Mouse (Mus musculus): ENCODE results near the gene Gm44502. TPM values are rescaled to one million over a fixed set of nuclear protein-coding genes. Genes with fewer than 3 reads are reported as not detected.

Gm44502 gene
- polyA plus RNA-seq, 1 experiment, result not detected

DNA sequence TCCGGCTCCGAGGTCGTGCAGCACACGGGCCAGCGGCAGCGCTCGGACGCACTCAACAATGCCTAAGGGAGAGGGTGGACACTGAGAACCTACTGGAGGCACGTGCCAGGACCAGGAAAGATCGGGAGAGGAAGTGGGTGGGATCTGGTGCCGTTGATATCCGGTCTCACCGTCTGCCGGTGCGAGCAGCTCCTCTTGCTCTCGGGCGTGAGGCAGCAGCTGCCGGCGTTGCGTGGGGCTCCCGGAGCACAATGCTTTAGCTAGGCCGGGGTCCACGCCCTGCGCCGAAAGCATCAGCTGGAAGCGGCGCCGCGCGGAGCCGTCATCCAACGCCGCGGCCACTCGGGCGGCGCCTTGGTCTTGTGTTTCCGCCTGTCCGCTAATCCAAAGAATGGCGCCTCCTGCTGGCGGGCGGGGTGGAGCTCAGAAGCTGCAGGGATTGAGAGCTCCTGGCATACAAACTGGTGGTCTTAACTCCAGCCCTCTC, 55.7 kb downstream of the Gm44502 start, which contains the start of gene Sco2:
Gene Sco2, minus strand, starts transcription at position 85 of the 487 bp plus-strand sequence.
- DNase-seq, result peak; percentile 94
- WGBS, result under 1% methylated on average over 42 of the region's 42 CpGs

DNA sequence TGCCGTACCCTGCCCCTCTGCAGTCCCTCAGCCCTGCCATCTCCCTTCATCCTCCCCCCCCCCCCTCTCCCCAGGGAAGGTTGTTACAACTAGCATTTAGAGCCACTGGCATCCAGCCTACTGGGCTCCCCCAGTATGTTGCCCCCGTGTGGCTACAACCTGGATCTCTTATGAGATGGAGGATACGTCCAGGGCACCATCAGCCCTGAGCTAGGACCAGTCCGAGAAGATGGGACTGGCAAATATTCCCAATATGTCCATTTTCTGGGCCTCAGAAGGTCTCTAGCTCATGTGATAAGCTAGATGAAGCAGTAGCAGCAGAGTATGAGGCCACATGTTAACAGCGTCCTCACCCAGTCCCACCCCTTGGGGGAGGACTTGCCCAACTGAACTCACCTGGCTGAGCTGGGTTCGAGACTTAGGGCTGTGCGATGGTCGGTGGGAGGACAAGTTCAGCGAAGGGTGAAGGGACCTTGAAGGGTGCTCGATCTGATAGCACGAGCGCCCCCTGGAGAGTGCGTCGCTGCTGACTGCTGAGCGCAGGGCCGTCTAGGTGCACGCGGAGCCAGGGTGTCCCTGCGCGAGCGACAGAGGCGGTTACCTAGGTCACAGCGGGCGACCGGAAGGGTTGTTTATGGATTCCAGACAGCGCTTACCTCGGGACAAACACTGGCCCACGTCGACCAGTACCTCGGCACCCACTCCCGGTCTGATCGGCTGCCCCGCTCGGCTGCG, 56.3 kb downstream of the Gm44502 start:
- no peak; the same call in 1 of the 2 replicates for TF ChIP-seq POLR2A (IDR thresholded peaks at IDR 0.05; ENCODE audit: borderline replicate concordance, extremely low read depth, low read depth, low read length)
- TF ChIP-seq CTCF (IDR thresholded peaks at IDR 0.05; ENCODE audit: insufficient read depth, low read length), result peak; percentile 72
- WGBS, result 2% methylated on average over 35 of the region's 35 CpGs
- peak; percentile 83 for DNase-seq
- H3K4me3 ChIP-seq (replicated peaks; ENCODE audit: extremely low read depth, low read depth, low read length), result peak overlapping the region; percentile 85
- H3K4me1 ChIP-seq (ENCODE audit: control insufficient read depth, insufficient read depth, low read length), result peaks cover 7% of the 10 kb centered on the region

More for the DNA sequence above, 55.7 kb downstream of the Gm44502 start, which contains the start of gene Sco2:
- Histone ChIP-seq H3K4me3 (replicated peaks; ENCODE audit: extremely low read depth, low read depth, low read length) (peak within 1 kb of the TSS; percentile 85), H3K4me1 (ENCODE audit: control insufficient read depth, insufficient read depth, low read length) (peaks cover 7% of the 10 kb centered on the region)
- TF ChIP-seq CTCF (IDR thresholded peaks at IDR 0.05; ENCODE audit: insufficient read depth, low read length), result peak; percentile 67
- peak; percentile 87 for TF ChIP-seq POLR2A (IDR thresholded peaks at IDR 0.05; ENCODE audit: borderline replicate concordance, extremely low read depth, low read depth, low read length)

DNA sequence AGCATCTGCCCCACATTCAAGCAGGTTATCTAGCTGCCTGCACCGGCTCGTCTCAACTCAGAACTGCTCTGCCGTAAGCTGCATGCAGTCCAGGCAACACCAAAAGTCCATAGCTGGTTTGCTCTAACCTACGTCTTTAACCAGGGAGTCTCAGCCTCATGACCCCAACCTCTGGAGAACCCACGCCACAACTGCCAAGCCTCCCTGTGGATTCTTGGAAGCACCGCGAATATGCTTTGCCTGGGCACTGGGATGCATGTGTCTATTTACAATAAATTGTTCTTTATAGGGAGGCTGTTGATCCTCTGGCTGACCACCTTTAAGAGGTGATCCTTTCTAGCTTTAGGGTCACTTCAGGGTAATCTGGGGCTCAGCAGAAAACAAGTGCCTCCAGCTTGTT, 57.0 kb downstream of the Gm44502 start:
- Histone ChIP-seq H3K4me1 (ENCODE audit: control insufficient read depth, insufficient read depth, low read length) (peaks cover 7% of the 10 kb centered on the region), H3K4me3 (replicated peaks; ENCODE audit: extremely low read depth, low read depth, low read length) (no peak overlapping the region)
- DNase-seq, result no peak
- TF ChIP-seq CTCF (IDR thresholded peaks at IDR 0.05; ENCODE audit: insufficient read depth, low read length) (no peak), POLR2A (IDR thresholded peaks at IDR 0.05; ENCODE audit: borderline replicate concordance, extremely low read depth, low read depth, low read length) (no peak)
- 85% methylated on average over 7 of the region's 7 CpGs for WGBS

DNA sequence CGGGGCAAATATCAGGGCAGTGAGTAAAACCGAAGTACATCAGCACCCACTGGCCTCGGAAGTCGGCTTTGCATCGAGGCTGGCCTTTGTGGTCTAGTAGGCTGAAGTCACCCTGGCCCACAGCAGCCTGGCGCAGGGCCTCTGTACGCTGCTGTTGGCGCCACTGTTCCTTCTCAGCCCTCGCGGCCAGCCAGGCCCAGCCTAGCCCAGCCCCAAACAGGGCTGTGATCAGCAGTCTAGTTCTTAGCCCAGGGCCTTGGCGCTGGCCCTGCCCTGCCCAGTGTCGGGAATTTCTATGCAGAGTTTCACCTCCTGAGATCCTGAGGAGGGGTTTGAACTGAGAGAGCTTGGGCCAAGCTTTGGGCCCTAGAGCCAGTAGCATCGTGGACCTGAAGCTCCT, 57.4 kb downstream of the Gm44502 start:
- TF ChIP-seq POLR2A (IDR thresholded peaks at IDR 0.05; ENCODE audit: borderline replicate concordance, extremely low read depth, low read depth, low read length) (no peak), CTCF (IDR thresholded peaks at IDR 0.05; ENCODE audit: insufficient read depth, low read length) (no peak)
- 83% methylated on average over 13 of the region's 13 CpGs for WGBS
- Histone ChIP-seq H3K4me1 (ENCODE audit: control insufficient read depth, insufficient read depth, low read length) (peaks cover 7% of the 10 kb centered on the region), H3K4me3 (replicated peaks; ENCODE audit: extremely low read depth, low read depth, low read length) (no peak overlapping the region)
- no peak for DNase-seq

Other genes starting within 250 kb of the Gm44502 start
- gene Plxnb2, start 248.9 kb downstream of the Gm44502 start, polyA plus RNA-seq (2012; rRNA removed), result 204 and 210 TPM in 2 replicates
- gene Dennd6b, start 233.2 kb downstream of the Gm44502 start, polyA plus RNA-seq (2012; rRNA removed), result 15.6 and 17.2 TPM in 2 replicates
- gene Ppp6r2, start 218.1 kb downstream of the Gm44502 start, polyA plus RNA-seq (2012; rRNA removed), result 153 and 372 TPM in 2 replicates
- 188 and 208 TPM in 2 replicates for gene Sbf1, start 114.4 kb downstream of the Gm44502 start, polyA plus RNA-seq (2012; rRNA removed)
- gene Adm2, start 107.0 kb downstream of the Gm44502 start, polyA plus RNA-seq (2012; rRNA removed), result 0.14 and 0.75 TPM in 2 replicates
- gene Miox, start 95.3 kb downstream of the Gm44502 start, polyA plus RNA-seq (2012; rRNA removed), result 0.24 and 1.2 TPM in 2 replicates
- gene Lmf2, start 74.0 kb downstream of the Gm44502 start, polyA plus RNA-seq (2012; rRNA removed), result 81.7 and 84.4 TPM in 2 replicates
- 105 and 117 TPM in 2 replicates for gene Ncaph2, start 74.0 kb downstream of the Gm44502 start, polyA plus RNA-seq (2012; rRNA removed)
- gene Sco2, start 55.9 kb downstream of the Gm44502 start, polyA plus RNA-seq (2012; rRNA removed), result 57.7 and 65.5 TPM in 2 replicates
- gene Tymp, start 52.7 kb downstream of the Gm44502 start, polyA plus RNA-seq (2012; rRNA removed), result 14.4 and 21.5 TPM in 2 replicates
- gene Odf3b, start 50.4 kb downstream of the Gm44502 start, polyA plus RNA-seq (2012; rRNA removed), result 106 and 138 TPM in 2 replicates
- 0.03 and 0.07 TPM in 2 replicates for gene Klhdc7b, start 44.8 kb downstream of the Gm44502 start, polyA plus RNA-seq (2012; rRNA removed)
- gene Syce3, start 19.2 kb downstream of the Gm44502 start, polyA plus RNA-seq (2012; rRNA removed), result not detected in 2 replicates
- 4.3 and 28.9 TPM in 2 replicates for gene Cpt1b, start 3.8 kb downstream of the Gm44502 start, polyA plus RNA-seq (2012; rRNA removed)
- gene C730034F03Rik, start 107 bp downstream of the Gm44502 start, polyA plus RNA-seq (2012; rRNA removed), result 0.45 and 0.73 TPM in 2 replicates
- 51.3 and 67.1 TPM in 2 replicates for gene Chkb, start 212 bp upstream of the Gm44502 start, polyA plus RNA-seq (2012; rRNA removed)
- 0.10 and 0.11 TPM in 2 replicates for gene Mapk8ip2, start 24.2 kb upstream of the Gm44502 start, polyA plus RNA-seq (2012; rRNA removed)
- 57.7 and 62.4 TPM in 2 replicates for gene Arsa, start 47.7 kb upstream of the Gm44502 start, polyA plus RNA-seq (2012; rRNA removed)
- 103 and 141 TPM in 2 replicates for gene Shank3, start 69.9 kb upstream of the Gm44502 start, polyA plus RNA-seq (2012; rRNA removed)
- gene Acr, start 138.6 kb upstream of the Gm44502 start, polyA plus RNA-seq (2012; rRNA removed), result 2.8 and 2.9 TPM in 2 replicates
- gene Rabl2, start 162.2 kb upstream of the Gm44502 start, polyA plus RNA-seq (2012; rRNA removed), result 14.7 and 18.7 TPM in 2 replicates